Mouse (Mus musculus) liver, adult 10 weeks (tissue): Measurements from ENCODE around the gene Vmn1r49. TPM values are rescaled to one million over a fixed set of nuclear protein-coding genes. Genes with fewer than 3 reads are reported as not detected.

Experiments
- polyA plus RNA-seq: library from polyadenylated mRNA; stranded (reverse); fragments of 350-450 nt; fragmentation: Illumina TruSeq; extraction: RNeasy Lipid Tissue Mini Kit (QIAGEN cat#74804); gene quantifications from one replicate; pipeline ENCODE4 v1.2.3, GENCODE M21; 2014; ENCODE audit warnings: low read depth, low replicate concordance

The Vmn1r49 gene
- polyA plus RNA-seq, result not detected

DNA sequence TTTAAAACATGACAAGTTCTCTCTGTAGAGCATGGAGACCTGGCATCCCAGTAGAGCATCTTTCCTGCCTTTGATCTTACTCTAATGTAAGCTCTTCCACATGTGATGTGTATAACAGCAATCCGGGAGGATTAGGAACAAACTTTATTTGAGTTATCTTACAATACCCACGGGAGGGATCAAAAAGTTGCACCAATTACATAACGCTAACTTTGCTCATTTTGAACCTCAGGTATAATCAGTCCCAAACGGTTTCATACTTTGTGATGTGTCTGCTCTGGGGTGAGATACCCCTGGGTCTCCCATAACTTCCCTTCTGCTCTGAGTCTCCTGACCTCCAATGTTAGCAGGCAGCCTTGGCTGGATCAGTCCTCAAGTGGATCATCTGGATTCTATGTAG lies at the start of gene Vmn1r49:
Gene Vmn1r49 (minus strand): TSS at position 101 of the 400 bp plus-strand sequence.

DNA sequence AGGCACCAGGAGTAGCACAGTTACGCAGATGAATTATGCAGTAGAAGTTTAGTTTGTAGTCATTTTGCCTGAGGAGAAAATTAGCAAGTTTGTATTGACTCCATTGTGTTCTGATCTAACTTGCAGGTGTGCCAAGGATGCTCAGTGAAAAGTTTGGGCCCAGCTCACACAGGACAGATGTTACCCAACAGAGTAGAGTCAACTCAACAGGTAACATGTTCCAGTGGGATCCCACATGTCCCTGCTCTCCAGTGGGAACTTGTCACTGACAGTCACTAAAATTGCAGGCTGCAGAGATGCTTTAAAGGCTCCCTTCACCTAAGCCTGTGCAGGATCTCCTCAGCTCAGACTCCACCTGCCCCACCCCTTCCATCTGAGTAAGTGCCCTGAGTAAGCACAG lies 44.0 kb upstream of the Vmn1r49 start, which contains the start of gene Vmn1r51:
Gene Vmn1r51 (plus strand): TSS at position 301 of the 400 bp plus-strand sequence.

DNA sequence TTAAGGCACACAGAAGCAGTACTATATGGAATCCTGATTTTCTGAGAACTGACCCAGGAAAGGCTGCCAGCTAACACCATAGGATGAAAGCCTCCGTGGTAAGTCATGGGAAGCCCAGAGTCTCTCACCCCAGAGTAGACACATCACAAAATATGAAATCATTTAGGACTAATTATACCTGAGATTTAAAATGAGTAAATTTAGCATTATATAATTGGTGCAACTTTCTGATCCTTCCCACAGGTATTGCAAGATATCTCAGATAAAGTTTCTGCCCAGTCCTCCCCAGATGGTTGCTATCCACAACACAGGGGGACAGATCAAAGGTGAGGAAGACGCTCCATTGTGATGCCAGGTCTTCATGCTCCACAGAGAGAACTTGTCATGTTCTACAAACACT lies 22.8 kb upstream of the Vmn1r49 start, which contains the start of gene Vmn1r50:
Gene Vmn1r50 (plus strand): TSS at position 301 of the 400 bp plus-strand sequence.

DNA sequence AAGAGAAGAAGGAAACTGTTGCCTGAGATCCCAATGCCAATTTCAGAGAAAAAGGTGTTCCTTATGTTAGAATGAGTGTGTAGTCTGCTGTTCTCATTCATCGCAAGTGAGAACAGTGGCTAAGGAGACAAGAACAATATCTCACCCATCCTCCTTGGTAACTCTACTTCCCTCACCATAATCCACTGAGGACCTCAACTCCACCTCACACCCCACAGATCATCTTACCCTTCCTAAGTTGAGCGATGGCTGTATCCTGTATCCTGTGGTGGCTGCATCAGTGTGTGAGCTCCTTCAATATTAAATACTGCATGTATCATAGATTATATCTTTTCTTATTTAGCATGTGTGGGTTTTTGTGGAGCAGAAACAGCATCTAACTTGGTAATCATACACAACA lies 41.6 kb downstream of the Vmn1r49 start, which contains the start of gene Vmn1r48:
Gene Vmn1r48 (minus strand): TSS at position 101 of the 400 bp plus-strand sequence.

Other genes starting within 250 kb of the Vmn1r49 start
- gene Vmn1r42, start 202.1 kb downstream of the Vmn1r49 start, polyA plus RNA-seq, result not detected
- not detected for gene Vmn1r43, start 202.1 kb downstream of the Vmn1r49 start, polyA plus RNA-seq
- not detected for gene Vmn1r44, start 194.8 kb downstream of the Vmn1r49 start, polyA plus RNA-seq
- not detected for gene Vmn1r45, start 137.9 kb downstream of the Vmn1r49 start, polyA plus RNA-seq
- gene Vmn1r46, start 109.2 kb downstream of the Vmn1r49 start, polyA plus RNA-seq, result not detected
- gene Vmn1r47, start 62.4 kb downstream of the Vmn1r49 start, polyA plus RNA-seq, result not detected
- not detected for gene Vmn1r48, start 41.7 kb downstream of the Vmn1r49 start, polyA plus RNA-seq
- not detected for gene Vmn1r50, start 22.9 kb upstream of the Vmn1r49 start, polyA plus RNA-seq
- not detected for gene Vmn1r51, start 44.1 kb upstream of the Vmn1r49 start, polyA plus RNA-seq
- gene Vmn1r52, start 96.3 kb upstream of the Vmn1r49 start, polyA plus RNA-seq, result not detected
- gene V1ra8, start 124.3 kb upstream of the Vmn1r49 start, polyA plus RNA-seq, result not detected
- gene Vmn1r53, start 145.9 kb upstream of the Vmn1r49 start, polyA plus RNA-seq, result not detected
- not detected for gene Vmn1r54, start 167.8 kb upstream of the Vmn1r49 start, polyA plus RNA-seq
- not detected for gene BC048671, start 222.7 kb upstream of the Vmn1r49 start, polyA plus RNA-seq
- gene Chst13, start 246.7 kb upstream of the Vmn1r49 start, polyA plus RNA-seq, result 1.4 TPM